Mouse (Mus musculus) right cerebral cortex, postnatal 36 days (tissue): ENCODE results near the gene Lmbr1l.

Source experiments
- DNase-seq, 2 experiments: peaks; one replicate each; pipeline ENCODE4 v3.0.0; 2022; ENCODE audit warnings: low spot score in 2 of 2, mixed read lengths in 1 of 2

The Lmbr1l gene

GRCm38 (mm10) chr15:98869342-98870178 lies 48.5 kb downstream of the Lmbr1l start:
- DNase-seq: no peak

- DNase-seq: no peak
These were observed 49.5 kb downstream of the Lmbr1l start for GRCm38 (mm10) chr15:98868346-98869063.

GRCm38 (mm10) chr15:98867321-98867720 lies 50.7 kb downstream of the Lmbr1l start:
- peak; percentile 41 to 66 for DNase-seq

GRCm38 (mm10) chr15:98866501-98866900 lies 51.5 kb downstream of the Lmbr1l start:
- DNase-seq: no peak

- no peak for DNase-seq
These were observed 52.3 kb downstream of the Lmbr1l start for GRCm38 (mm10) chr15:98865771-98866170.

- DNase-seq: no peak
These were observed 53.1 kb downstream of the Lmbr1l start for GRCm38 (mm10) chr15:98864951-98865350.

DNA sequence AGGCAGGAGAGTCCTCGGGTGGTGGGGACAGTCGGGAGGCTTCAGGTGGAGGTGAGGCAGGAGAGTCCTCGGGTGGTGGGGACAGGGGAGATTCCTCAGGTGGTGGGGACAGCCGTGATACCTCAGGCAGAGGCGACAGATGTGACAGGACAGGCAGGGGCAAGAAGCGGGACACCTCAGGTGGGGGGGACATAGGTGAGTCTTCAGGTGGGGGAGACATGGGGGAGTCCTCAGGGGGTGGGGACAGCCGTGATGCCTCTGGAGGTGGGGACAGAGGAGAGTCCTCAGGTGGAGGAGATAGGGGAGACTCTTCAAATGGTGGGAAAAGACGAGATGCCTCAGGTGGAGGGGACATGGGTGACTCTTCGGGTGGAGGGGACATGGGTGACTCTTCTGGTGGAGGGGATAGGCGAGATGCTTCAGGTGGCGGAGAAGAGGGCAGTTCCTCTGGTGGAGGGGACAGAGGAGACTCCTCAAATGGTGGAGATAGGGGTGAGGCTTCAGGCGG lies 54.5 kb downstream of the Lmbr1l start:
- no peak for DNase-seq

DNA sequence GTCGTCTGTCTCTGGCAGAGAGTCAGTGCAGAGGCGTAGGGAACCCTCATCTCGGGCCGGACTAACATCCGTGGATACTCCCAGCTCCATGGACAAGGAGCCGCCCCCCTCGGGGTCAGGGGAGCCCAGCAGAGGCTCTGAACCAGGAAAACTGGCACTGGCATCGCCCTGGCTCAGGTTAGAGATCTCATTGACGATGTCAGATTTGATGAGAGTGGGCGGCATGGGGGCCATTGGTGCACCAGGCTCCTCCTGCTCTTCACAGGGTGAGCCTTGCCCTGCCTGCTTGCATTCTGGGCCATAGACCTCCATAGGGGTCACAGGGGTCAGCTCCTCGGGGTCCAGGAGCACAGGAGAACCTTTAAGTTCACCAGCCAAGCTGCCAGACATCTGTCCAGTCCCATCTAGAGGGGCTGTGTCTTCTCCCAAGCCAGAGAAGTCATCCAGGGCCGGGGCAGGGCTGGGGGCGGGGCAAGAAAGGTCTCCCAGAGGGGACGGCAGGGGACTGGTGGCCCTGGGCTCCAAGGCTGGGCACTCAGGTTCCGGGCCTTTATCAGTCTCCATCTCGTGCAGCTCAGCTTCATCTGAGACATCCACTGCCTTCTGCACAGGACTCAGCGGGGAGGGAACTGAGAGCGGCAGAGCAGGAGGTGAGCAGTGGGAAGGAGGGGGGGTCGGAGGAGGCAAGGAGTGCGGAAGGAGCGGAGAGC lies 56.2 kb downstream of the Lmbr1l start:
- DNase-seq: no peak

DNA sequence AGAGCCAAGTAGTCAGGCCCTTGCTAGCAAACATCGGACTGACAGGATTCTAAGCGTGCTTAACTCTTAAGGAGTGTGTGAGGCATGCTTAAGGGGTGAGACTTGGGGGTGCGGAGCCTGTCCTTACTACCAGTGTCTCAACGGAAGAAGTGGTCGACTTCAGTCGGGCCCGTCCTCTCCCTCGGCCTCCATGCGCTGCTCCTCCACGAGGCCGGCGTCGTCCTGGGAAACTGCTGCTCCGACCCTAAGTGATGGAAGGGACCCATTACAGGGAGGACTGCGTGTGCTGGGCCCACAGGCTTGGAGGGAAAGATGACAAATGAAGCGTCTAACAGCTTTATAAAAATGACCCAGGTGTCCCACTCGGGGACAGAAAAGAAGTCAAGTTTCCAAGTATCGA lies 57.1 kb downstream of the Lmbr1l start:
- DNase-seq: no peak

DNA sequence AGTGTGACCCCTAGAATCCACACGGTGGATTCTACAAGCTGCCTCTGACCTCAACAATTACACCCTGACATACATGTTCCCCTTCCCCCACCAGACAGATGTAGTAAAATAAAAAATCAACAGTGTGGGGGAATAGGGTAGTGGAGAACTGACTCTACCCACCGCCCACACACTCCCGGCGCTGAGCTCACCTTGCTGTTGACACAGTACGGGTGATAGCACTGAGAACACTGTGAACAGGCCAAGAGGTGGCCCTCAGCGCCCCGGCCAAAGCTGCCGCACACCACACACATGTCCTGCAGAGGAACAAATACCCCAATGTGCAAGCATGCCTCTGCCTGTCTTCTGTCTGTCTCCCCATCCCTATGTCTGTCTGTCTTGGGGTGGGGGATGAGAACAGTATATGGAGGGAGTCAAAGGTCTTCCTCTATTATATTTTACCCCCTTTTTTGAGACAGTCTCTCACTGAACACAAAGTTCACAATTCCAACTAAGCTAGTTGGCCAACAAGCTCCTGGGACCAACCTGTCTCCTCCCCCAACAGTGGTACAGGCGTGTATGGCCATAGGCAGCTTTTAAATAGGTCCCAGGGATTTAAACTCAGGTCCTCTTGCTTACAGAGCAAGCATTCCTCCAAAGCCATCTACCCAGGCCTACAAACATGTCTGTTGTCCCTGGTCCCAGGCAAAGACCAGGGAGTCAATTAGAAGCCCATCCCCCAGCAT lies 58.5 kb downstream of the Lmbr1l start:
- DNase-seq: no peak

GRCm38 (mm10) chr15:98854214-98854613 lies 63.8 kb downstream of the Lmbr1l start:
- no peak for DNase-seq
